Mouse (Mus musculus): ENCODE results near the gene 1700020N01Rik.

- TF ChIP-seq CTCF (IDR thresholded peaks at IDR 0.05; ENCODE audit: low read depth, low read length), result no peak
- no peak for TF ChIP-seq TAL1 (conservative IDR thresholded peaks at IDR 0.05; ENCODE audit: low read depth, low read length)
- TF ChIP-seq GATA2 (IDR thresholded peaks at IDR 0.05; ENCODE audit: borderline replicate concordance, low read depth, low read length), result no peak
- no peak for TF ChIP-seq GATA1 (IDR thresholded peaks at IDR 0.05; ENCODE audit: borderline replicate concordance, low read length)
Measured at GRCm38 (mm10) chr10:21564189-21564588, 28.8 kb upstream of the 1700020N01Rik start.

All from G1E (cell line).